Mouse (Mus musculus) stomach, embryonic 15.5 days (tissue): ENCODE measurements at regions not wholly inside any gene's neighbourhood (a gene's known extent, or its start where the extent isn't known, plus 50 kb on each side); places are given as distances from the start of the nearest gene placed in this dataset.

ENCODE experiments used
- ATAC-seq: fragments of 200-750 bp; cut with Nextera tagmentation; 2 replicates; pipeline ENCODE4 v1.8.0; 2017; ENCODE audit warnings: low read depth, moderate number of reproducible peaks, moderate TSS enrichment; ENCODE audit not compliant: insufficient read depth, low FRiP score
- H3K27ac ChIP-seq: fragments of 300-500 bp; sonication (generic); 2 replicates; pipeline ENCODE4 v1.5.1; 2015; ENCODE audit warnings: mild to moderate bottlenecking, inconsistent platforms
- H3K27me3 ChIP-seq: fragments of 300-500 bp; sonication (generic); replicated peaks from 2 replicates; pipeline ENCODE4 v1.6.1; 2015; ENCODE audit warnings: inconsistent platforms
- H3K36me3 ChIP-seq: fragments of 300-500 bp; sonication (generic); 2 replicates; pipeline ENCODE4 v1.6.1; 2015; ENCODE audit warnings: inconsistent platforms
- H3K4me1 ChIP-seq: fragments of 300-500 bp; sonication (generic); 2 replicates; pipeline ENCODE4 v1.6.1; 2015; ENCODE audit warnings: inconsistent platforms
- H3K4me2 ChIP-seq: fragments of 300-500 bp; sonication (generic); 2 replicates; pipeline ENCODE4 v1.6.1; 2015; ENCODE audit warnings: mild to moderate bottlenecking, inconsistent platforms
- H3K4me3 ChIP-seq: fragments of 300-500 bp; sonication (generic); replicated peaks from 2 replicates; pipeline ENCODE4 v1.5.1; 2015; ENCODE audit warnings: inconsistent platforms
- H3K9ac ChIP-seq: fragments of 300-500 bp; sonication (generic); 2 replicates; pipeline ENCODE4 v1.6.1; 2015; ENCODE audit warnings: inconsistent platforms
- H3K9me3 ChIP-seq: fragments of 300-500 bp; sonication (generic); 2 replicates; pipeline ENCODE4 v1.6.1; 2016; ENCODE audit warnings: inconsistent platforms
- WGBS: fragments of 180-500 bp; shearing (Covaris S2); methylation state at CpG from one replicate; pipeline ENCODE4 v1.1.7; 2015; 5-methylcytosine and 5-hydroxymethylcytosine counted together

DNA sequence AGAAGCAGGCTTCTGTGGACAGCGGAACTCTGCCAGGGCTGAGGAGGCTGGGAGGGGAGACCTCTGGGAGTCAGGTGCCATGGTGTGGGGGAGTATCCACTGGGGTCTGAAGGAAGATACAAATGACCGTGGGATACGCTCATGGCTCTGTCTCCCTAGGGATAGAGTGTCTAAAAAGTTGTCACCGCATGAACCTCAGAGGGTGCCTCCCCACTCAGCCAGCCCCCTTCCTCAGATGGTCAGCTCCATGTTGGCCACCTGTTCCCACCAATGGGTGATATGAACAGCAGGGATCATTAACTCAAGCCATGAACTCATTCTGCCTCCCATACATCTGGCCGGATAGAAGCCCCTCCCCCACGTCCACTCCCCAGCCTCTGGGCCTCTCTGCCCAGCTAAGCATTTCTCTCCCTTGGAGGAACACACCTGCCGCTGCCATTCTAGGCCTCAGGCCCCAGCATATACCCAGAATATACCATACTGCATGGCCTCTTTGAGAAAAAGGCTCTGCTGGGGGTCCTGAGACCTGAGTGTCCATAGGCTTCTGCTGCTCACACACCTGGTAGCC is 134.1 kb upstream of the Lhx1 start:
- no peaks in the 10 kb centered on the region for H3K4me1 ChIP-seq
- ATAC-seq = no peak
- H3K4me2 ChIP-seq = no peak overlapping the region
- H3K4me3 ChIP-seq = no peak overlapping the region
- H3K27me3 ChIP-seq = no peaks in the 10 kb centered on the region
- WGBS = 69% methylated on average over 7 of the region's 7 CpGs
- no peaks in the 10 kb centered on the region for H3K36me3 ChIP-seq
- H3K9ac ChIP-seq = no peak overlapping the region
- no peak overlapping the region for H3K27ac ChIP-seq
- no peaks in the 10 kb centered on the region for H3K9me3 ChIP-seq

DNA sequence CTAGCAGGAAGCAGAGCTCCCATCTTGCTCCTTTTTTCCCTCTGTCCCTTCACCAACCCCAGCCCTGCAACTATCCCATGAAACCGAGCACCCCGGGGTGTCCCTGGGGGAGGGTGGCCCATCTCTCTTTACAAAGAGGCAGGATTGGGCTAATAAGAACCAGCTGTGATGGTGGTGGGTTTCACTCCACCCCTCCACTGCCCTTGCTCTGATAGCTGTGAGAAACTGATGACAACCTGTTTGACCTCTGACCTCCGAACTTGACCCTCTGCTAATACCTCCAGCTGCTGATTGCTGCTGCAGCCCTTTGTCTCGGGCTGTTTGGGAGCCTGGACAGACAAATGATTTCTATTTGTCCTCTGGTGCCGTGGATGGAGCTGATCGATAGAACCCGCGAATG is 128.1 kb upstream of the Lhx1 start:
- Histone ChIP-seq H3K36me3 (no peaks in the 10 kb centered on the region), H3K4me3 (no peak overlapping the region), H3K9me3 (no peaks in the 10 kb centered on the region), H3K27me3 (no peaks in the 10 kb centered on the region), H3K4me1 (no peaks in the 10 kb centered on the region), H3K27ac (no peak overlapping the region), H3K9ac (no peak overlapping the region), H3K4me2 (no peak overlapping the region)
- no peak for ATAC-seq
- WGBS = 28% methylated on average over 8 of the region's 8 CpGs

DNA sequence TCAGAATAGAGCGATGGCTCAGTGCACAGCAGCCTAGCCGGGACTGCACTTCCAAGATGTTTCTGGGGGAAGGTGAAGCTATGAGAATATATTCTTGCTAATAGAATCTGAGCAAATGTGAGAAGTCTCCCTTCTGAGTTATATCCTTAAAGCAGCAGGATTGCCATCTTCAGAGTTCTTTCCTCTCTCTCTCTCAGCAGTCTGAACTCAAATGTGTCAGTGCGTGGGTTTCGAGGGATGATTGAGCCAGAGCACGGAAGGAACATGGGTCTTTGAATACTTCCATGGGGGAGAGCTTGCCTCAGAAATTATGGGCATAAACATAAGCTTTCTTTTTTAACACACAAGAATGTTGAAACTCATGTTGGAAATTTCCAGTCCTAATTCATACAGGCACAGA is 123.6 kb upstream of the Lhx1 start:
- Histone ChIP-seq H3K9ac (no peak overlapping the region), H3K4me3 (no peak overlapping the region), H3K27ac (no peak overlapping the region), H3K36me3 (no peaks in the 10 kb centered on the region), H3K4me1 (no peaks in the 10 kb centered on the region), H3K27me3 (no peaks in the 10 kb centered on the region), H3K9me3 (no peaks in the 10 kb centered on the region), H3K4me2 (no peak overlapping the region)
- 87% methylated on average over 5 of the region's 5 CpGs for WGBS
- no peak for ATAC-seq

DNA sequence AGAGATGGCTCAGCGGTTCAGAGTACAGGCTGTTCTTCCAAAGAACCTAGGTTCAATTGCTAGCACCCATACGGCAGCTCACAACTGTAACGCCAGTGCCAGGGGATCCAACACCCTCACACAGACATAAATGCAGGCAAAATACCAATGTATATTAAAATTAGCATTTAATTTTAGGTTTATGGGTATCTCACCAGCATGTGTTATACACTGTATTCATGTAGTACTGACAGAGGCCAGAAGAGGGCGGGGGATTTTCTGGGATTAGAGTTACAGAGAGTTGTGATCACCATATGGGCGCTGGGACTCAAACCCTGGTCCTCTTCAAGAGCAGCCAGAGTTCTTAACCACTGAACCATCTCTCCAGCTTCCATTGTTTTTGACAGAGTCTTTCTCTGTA is 121.8 kb upstream of the Lhx1 start:
- H3K9ac ChIP-seq = no peak overlapping the region
- no peaks in the 10 kb centered on the region for H3K4me1 ChIP-seq
- no peak overlapping the region for H3K4me3 ChIP-seq
- H3K27ac ChIP-seq = no peak overlapping the region
- H3K4me2 ChIP-seq = no peak overlapping the region
- ATAC-seq = no peak
- WGBS = 87% methylated on average over 5 of the region's 5 CpGs
- peaks cover 13% of the 10 kb centered on the region for H3K27me3 ChIP-seq
- H3K36me3 ChIP-seq = no peaks in the 10 kb centered on the region
- no peaks in the 10 kb centered on the region for H3K9me3 ChIP-seq

- no peaks in the 10 kb centered on the region for H3K4me1 ChIP-seq
- H3K27ac ChIP-seq = no peak overlapping the region
- no peaks in the 10 kb centered on the region for H3K9me3 ChIP-seq
- no peak overlapping the region for H3K4me2 ChIP-seq
- no peak overlapping the region for H3K4me3 ChIP-seq
- ATAC-seq = no peak
- H3K36me3 ChIP-seq = no peaks in the 10 kb centered on the region
- peaks cover 30% of the 10 kb centered on the region for H3K27me3 ChIP-seq
- no peak overlapping the region for H3K9ac ChIP-seq
- WGBS = 46% methylated on average over 5 of the region's 5 CpGs
Observed at GRCm38 (mm10) chr11:84643107-84643372, 117.7 kb upstream of the Lhx1 start.

GRCm38 (mm10) chr11:84642300-84643106 is 117.2 kb upstream of the Lhx1 start:
- no peak overlapping the region for H3K9ac ChIP-seq
- no peak for ATAC-seq
- no peaks in the 10 kb centered on the region for H3K4me1 ChIP-seq
- H3K27me3 ChIP-seq = peaks cover 30% of the 10 kb centered on the region
- peak overlapping the region; percentile 32 for H3K4me3 ChIP-seq
- H3K9me3 ChIP-seq = no peaks in the 10 kb centered on the region
- peak overlapping the region; percentile 61 for H3K4me2 ChIP-seq
- no peaks in the 10 kb centered on the region for H3K36me3 ChIP-seq
- WGBS = 4% methylated on average over 63 of the region's 67 CpGs
- H3K27ac ChIP-seq = no peak overlapping the region

DNA sequence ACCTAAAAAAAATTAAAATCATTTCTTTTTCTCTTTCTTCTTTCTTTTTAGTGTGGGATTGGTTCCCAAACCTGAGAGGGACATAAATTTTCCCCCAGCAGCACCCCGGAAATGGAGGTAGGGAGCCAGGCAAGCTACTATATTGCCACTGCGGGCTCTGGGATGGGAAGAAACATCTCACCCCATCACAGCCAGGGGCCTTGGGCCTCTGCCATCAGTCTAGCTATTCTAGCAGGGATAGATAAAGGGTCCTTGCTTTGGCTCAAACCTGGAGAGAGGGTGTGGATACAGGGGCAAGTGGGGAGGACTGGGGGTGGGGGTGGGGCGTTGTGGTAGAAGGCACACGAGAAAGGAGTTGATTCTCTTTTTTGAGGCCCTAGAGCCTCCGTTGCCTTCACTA is 116.3 kb upstream of the Lhx1 start:
- 23% methylated on average over 5 of the region's 5 CpGs for WGBS
- peak overlapping the region; percentile 61; the same call in 1 of the 2 replicates for H3K4me2 ChIP-seq
- no peaks in the 10 kb centered on the region for H3K4me1 ChIP-seq
- H3K27ac ChIP-seq = no peak overlapping the region
- H3K4me3 ChIP-seq = no peak overlapping the region
- no peak overlapping the region for H3K9ac ChIP-seq
- peaks cover 30% of the 10 kb centered on the region for H3K27me3 ChIP-seq
- H3K9me3 ChIP-seq = no peaks in the 10 kb centered on the region
- no peak for ATAC-seq
- H3K36me3 ChIP-seq = no peaks in the 10 kb centered on the region

DNA sequence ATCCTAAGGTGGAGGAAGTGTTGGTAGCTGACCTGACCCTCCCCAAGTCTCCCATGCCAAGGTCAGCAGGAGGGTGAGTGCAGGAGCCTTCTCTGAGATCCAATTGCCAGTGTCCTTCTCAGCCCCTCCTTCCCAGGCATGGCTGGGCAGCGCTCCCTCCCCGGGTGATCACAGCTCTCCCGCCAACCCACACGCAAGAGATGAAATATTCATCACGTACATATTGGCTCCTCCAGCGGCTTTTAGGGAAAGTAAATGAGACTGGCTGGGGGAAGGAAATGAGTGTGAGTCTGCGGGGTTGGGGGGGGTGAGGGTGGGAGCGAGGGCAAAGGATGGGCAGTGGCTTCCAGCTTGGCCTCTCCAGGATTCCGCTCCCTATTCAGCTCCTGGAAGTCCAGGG is 113.0 kb upstream of the Lhx1 start:
- Histone ChIP-seq H3K27ac (no peak overlapping the region), H3K9me3 (no peaks in the 10 kb centered on the region), H3K36me3 (no peaks in the 10 kb centered on the region), H3K4me2 (no peak overlapping the region), H3K4me1 (no peaks in the 10 kb centered on the region), H3K4me3 (no peak overlapping the region), H3K27me3 (peaks cover 30% of the 10 kb centered on the region), H3K9ac (no peak overlapping the region)
- ATAC-seq = no peak
- WGBS = 22% methylated on average over 9 of the region's 9 CpGs

DNA sequence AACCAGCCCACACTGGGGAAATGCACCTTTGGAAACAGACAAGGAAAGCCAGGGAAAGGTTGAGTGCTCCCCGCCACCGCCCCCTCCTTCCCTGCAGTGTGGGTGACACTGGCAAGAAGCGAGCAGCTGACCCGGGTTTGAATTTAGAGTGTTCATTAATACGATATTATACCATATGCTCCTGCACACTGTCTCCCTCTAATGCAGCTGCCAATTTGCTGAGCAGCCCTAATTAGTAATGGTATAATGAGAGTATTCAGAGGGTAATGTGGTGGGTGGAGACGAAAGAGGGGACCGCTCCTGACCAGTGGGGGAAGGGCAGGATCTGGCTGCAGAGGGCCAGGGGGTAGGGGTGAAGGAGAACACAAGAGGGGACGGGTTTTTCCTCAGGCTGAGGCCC is 111.9 kb upstream of the Lhx1 start:
- Histone ChIP-seq H3K4me3 (no peak overlapping the region), H3K36me3 (no peaks in the 10 kb centered on the region), H3K27ac (no peak overlapping the region), H3K9me3 (no peaks in the 10 kb centered on the region), H3K27me3 (peaks cover 19% of the 10 kb centered on the region), H3K4me1 (no peaks in the 10 kb centered on the region), H3K9ac (no peak overlapping the region), H3K4me2 (no peak overlapping the region)
- no peak for ATAC-seq
- 45% methylated on average over 8 of the region's 8 CpGs for WGBS

GRCm38 (mm10) chr11:84634990-84635389 is 109.7 kb upstream of the Lhx1 start:
- no peak overlapping the region for H3K4me3 ChIP-seq
- H3K27me3 ChIP-seq = no peaks in the 10 kb centered on the region
- no peaks in the 10 kb centered on the region for H3K36me3 ChIP-seq
- no peaks in the 10 kb centered on the region for H3K9me3 ChIP-seq
- H3K4me2 ChIP-seq = no peak overlapping the region
- WGBS = 6% methylated on average over 3 of the region's 4 CpGs
- no peaks in the 10 kb centered on the region for H3K4me1 ChIP-seq
- H3K27ac ChIP-seq = no peak overlapping the region
- no peak overlapping the region for H3K9ac ChIP-seq
- no peak for ATAC-seq

- Histone ChIP-seq H3K9me3 (no peaks in the 10 kb centered on the region), H3K4me3 (no peak overlapping the region), H3K4me2 (no peak overlapping the region), H3K27ac (no peak overlapping the region), H3K36me3 (no peaks in the 10 kb centered on the region), H3K9ac (no peak overlapping the region), H3K4me1 (no peaks in the 10 kb centered on the region), H3K27me3 (no peaks in the 10 kb centered on the region)
- 54% methylated on average over 8 of the region's 8 CpGs for WGBS
- ATAC-seq = no peak
Observed at GRCm38 (mm10) chr11:84633300-84633699, 108.0 kb upstream of the Lhx1 start.

DNA sequence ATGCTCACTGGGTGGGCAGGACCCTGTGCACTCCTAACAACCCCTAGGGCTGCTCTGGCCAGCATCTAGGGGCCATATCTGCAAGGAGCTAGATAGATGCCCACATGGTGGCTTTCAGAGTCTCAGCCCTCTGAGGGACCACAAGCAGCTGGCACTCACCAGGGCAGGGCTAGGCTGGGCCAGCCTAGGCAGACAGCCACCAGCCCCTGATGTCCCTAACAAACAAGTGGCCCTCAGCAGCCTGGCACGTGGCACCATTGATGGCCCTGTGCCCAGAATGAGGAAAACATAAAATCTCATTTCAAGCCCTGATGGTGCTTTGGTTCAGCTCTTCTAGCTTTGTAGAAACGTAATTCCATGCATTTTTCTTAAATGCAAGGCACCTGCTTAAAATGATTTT is 102.8 kb upstream of the Lhx1 start:
- no peak overlapping the region for H3K4me3 ChIP-seq
- H3K4me1 ChIP-seq = no peaks in the 10 kb centered on the region
- H3K4me2 ChIP-seq = no peak overlapping the region
- no peaks in the 10 kb centered on the region for H3K36me3 ChIP-seq
- 50% methylated on average over 2 of the region's 2 CpGs for WGBS
- ATAC-seq = no peak
- H3K9me3 ChIP-seq = no peaks in the 10 kb centered on the region
- no peak overlapping the region for H3K9ac ChIP-seq
- H3K27ac ChIP-seq = no peak overlapping the region
- H3K27me3 ChIP-seq = no peaks in the 10 kb centered on the region

GRCm38 (mm10) chr11:84627685-84628084 is 102.3 kb upstream of the Lhx1 start:
- no peak overlapping the region for H3K4me3 ChIP-seq
- ATAC-seq = no peak
- H3K36me3 ChIP-seq = no peaks in the 10 kb centered on the region
- no peak overlapping the region for H3K27ac ChIP-seq
- no peaks in the 10 kb centered on the region for H3K9me3 ChIP-seq
- H3K9ac ChIP-seq = no peak overlapping the region
- no peaks in the 10 kb centered on the region for H3K27me3 ChIP-seq
- H3K4me1 ChIP-seq = no peaks in the 10 kb centered on the region
- WGBS = 65% methylated on average over 11 of the region's 11 CpGs
- H3K4me2 ChIP-seq = no peak overlapping the region
